Mouse (Mus musculus) cerebellum, postnatal 36 days (tissue): ENCODE data around the gene Pi4ka.
"Not testable (repeated sequence)": the region's sequence is repeated elsewhere in the genome, so short reads cannot be mapped to it uniquely, and the experiment has no call there.

ENCODE experiments used
- DNase-seq, 2 experiments: peaks; one replicate each; pipeline ENCODE4 v3.0.0; 2021 to 2022; ENCODE audit warnings: mixed read lengths in 2 of 2

Gene Pi4ka

DNA sequence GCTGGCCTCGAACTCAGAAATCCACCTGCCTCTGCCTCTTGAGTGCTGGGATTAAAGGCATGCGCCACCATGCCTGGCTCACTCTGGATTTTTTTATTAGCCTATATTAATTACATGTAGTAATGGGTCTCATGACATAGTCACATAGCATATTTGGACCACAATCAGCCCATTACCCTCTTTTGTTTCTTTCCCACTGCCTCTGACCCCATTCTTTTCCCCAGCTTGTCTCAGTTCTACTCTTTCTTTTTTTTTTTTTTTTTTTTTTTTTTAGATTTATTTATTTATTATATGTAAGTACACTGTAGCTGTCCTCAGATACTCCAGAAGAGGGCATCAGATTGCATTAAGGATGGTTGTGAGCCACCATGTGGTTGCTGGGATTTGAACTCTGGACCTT lies 174.6 kb downstream of the Pi4ka start:
- not testable (repeated sequence) for DNase-seq
